Mouse (Mus musculus): ENCODE measurements at regions not wholly inside any gene's neighbourhood (a gene's known extent, or its start where the extent isn't known, plus 50 kb on each side); places are given as distances from the start of the nearest gene placed in this dataset.

DNA sequence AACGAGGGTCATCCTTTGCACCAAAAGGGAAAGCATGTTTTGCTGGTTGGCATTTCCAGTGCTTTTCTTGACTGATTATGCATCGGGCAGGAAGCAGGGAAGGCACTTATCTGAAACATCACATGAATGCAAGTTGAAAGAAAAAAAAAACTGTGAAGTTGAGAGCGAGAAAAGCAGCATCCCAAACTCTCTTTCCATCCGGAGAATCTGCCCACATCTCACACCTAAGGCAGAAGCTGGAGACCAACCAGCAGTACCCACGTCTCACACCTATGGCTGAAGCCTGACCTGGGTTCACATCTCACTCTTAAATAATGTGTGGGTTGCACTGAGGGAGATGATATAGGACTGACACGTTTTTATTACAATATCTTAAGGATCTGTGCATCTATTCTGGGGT, 143.3 kb downstream of the Ackr3 start:
- 70% methylated on average over 6 of the region's 6 CpGs for WGBS
- Histone ChIP-seq H3K4me2 (replicated peaks; ENCODE audit: low read depth, low read length) (no peak overlapping the region), H3K36me3 (ENCODE audit: control insufficient read depth, insufficient read depth, low read length) (no peaks in the 10 kb centered on the region), H3K27me3 (ENCODE audit: control insufficient read depth, insufficient read depth, low read length) (no peaks in the 10 kb centered on the region), H3K4me3 (ENCODE audit: low read depth, low read length) (no peak overlapping the region), H3K9ac (ENCODE audit: low read depth, low read length) (no peak overlapping the region), H3K9me3 (ENCODE audit: control insufficient read depth, low read length) (no peaks in the 10 kb centered on the region), H3K27ac (ENCODE audit: low read depth, low read length) (no peak overlapping the region), H3K4me1 (replicated peaks; ENCODE audit: control insufficient read depth, insufficient read depth, low read length) (no peaks in the 10 kb centered on the region)
- ATAC-seq (ENCODE audit: low FRiP score) (no peak), DNase-seq (ENCODE audit: low spot score) (no peak)

GRCm38 (mm10) chr1:90349611-90350010, 145.8 kb downstream of the Ackr3 start:
- no peak for DNase-seq (ENCODE audit: low spot score)
- Histone ChIP-seq H3K9me3 (ENCODE audit: control insufficient read depth, low read length) (no peaks in the 10 kb centered on the region), H3K9ac (ENCODE audit: low read depth, low read length) (no peak overlapping the region), H3K4me3 (ENCODE audit: low read depth, low read length) (no peak overlapping the region), H3K4me2 (replicated peaks; ENCODE audit: low read depth, low read length) (no peak overlapping the region), H3K36me3 (ENCODE audit: control insufficient read depth, insufficient read depth, low read length) (no peaks in the 10 kb centered on the region), H3K27me3 (ENCODE audit: control insufficient read depth, insufficient read depth, low read length) (no peaks in the 10 kb centered on the region), H3K4me1 (replicated peaks; ENCODE audit: control insufficient read depth, insufficient read depth, low read length) (no peaks in the 10 kb centered on the region), H3K27ac (ENCODE audit: low read depth, low read length) (no peak overlapping the region)
- WGBS, result 43% methylated on average over 6 of the region's 6 CpGs
- ATAC-seq (ENCODE audit: low FRiP score), result no peak

DNA sequence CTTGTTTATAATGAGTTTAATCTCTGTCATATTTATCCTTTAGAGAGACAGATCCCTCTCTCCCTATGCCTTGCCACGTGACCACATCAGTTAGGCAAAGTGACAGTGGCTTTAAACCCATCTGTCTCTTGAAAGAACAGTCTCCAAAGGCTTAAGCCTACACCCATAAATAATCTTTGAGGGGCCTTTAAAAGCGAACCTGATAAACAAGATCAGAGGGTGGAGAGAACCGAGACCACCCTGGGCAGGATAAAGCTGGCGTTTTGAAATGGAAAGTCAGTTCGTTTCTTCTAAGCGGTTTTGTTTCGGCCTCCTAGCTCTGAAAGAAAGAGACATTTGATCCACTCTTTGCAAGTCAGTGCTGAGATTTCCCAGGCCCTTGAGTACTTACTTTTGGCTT, 149.5 kb downstream of the Ackr3 start:
- H3K4me3 ChIP-seq (ENCODE audit: low read depth, low read length), result no peak overlapping the region
- H3K9ac ChIP-seq (ENCODE audit: low read depth, low read length), result no peak overlapping the region
- H3K27ac ChIP-seq (ENCODE audit: low read depth, low read length), result no peak overlapping the region
- H3K27me3 ChIP-seq (ENCODE audit: control insufficient read depth, insufficient read depth, low read length), result no peaks in the 10 kb centered on the region
- no peaks in the 10 kb centered on the region for H3K36me3 ChIP-seq (ENCODE audit: control insufficient read depth, insufficient read depth, low read length)
- H3K4me2 ChIP-seq (replicated peaks; ENCODE audit: low read depth, low read length), result no peak overlapping the region
- H3K9me3 ChIP-seq (ENCODE audit: control insufficient read depth, low read length), result no peaks in the 10 kb centered on the region
- no peaks in the 10 kb centered on the region for H3K4me1 ChIP-seq (replicated peaks; ENCODE audit: control insufficient read depth, insufficient read depth, low read length)
- no peak for ATAC-seq (ENCODE audit: low FRiP score)
- 20% methylated on average over 7 of the region's 7 CpGs for WGBS
- DNase-seq (ENCODE audit: low spot score), result no peak

- H3K4me1 ChIP-seq (replicated peaks; ENCODE audit: control insufficient read depth, insufficient read depth, low read length), result no peaks in the 10 kb centered on the region
- H3K36me3 ChIP-seq (ENCODE audit: control insufficient read depth, insufficient read depth, low read length), result no peaks in the 10 kb centered on the region
- DNase-seq (ENCODE audit: low spot score) (no peak), ATAC-seq (ENCODE audit: low FRiP score) (no peak)
- no peak overlapping the region for H3K4me2 ChIP-seq (replicated peaks; ENCODE audit: low read depth, low read length)
- no peaks in the 10 kb centered on the region for H3K9me3 ChIP-seq (ENCODE audit: control insufficient read depth, low read length)
- H3K27me3 ChIP-seq (ENCODE audit: control insufficient read depth, insufficient read depth, low read length), result no peaks in the 10 kb centered on the region
- no peak overlapping the region for H3K9ac ChIP-seq (ENCODE audit: low read depth, low read length)
- no peak overlapping the region for H3K27ac ChIP-seq (ENCODE audit: low read depth, low read length)
- H3K4me3 ChIP-seq (ENCODE audit: low read depth, low read length), result no peak overlapping the region
- 92% methylated on average over 3 of the region's 3 CpGs for WGBS
Observed at GRCm38 (mm10) chr1:90356567-90356966, 152.8 kb downstream of the Ackr3 start.

DNA sequence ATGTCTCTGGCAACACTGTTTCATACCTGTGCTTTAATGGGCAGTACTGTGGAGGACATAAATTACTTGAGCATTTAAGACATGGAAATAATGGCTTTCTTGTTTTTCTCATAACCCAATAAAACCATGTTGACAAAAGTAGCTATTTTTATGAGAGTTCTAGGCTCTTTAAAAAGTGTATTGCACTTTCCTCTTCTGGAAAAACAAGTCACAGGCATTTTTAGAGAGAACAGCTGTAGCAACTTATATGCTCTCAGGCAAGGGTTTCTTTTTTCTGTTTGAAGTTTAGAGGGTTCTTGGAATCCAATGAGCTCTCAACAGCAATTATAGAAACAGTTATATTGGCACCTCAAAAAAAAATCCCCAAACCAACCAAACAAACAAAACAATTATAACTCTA, 153.6 kb downstream of the Ackr3 start:
- H3K36me3 ChIP-seq (ENCODE audit: control insufficient read depth, insufficient read depth, low read length), result no peaks in the 10 kb centered on the region
- H3K27ac ChIP-seq (ENCODE audit: low read depth, low read length), result no peak overlapping the region
- no peaks in the 10 kb centered on the region for H3K4me1 ChIP-seq (replicated peaks; ENCODE audit: control insufficient read depth, insufficient read depth, low read length)
- no peak overlapping the region for H3K9ac ChIP-seq (ENCODE audit: low read depth, low read length)
- no peak overlapping the region for H3K4me2 ChIP-seq (replicated peaks; ENCODE audit: low read depth, low read length)
- no peak for DNase-seq (ENCODE audit: low spot score)
- H3K9me3 ChIP-seq (ENCODE audit: control insufficient read depth, low read length), result no peaks in the 10 kb centered on the region
- H3K4me3 ChIP-seq (ENCODE audit: low read depth, low read length), result no peak overlapping the region
- ATAC-seq (ENCODE audit: low FRiP score), result no peak
- no peaks in the 10 kb centered on the region for H3K27me3 ChIP-seq (ENCODE audit: control insufficient read depth, insufficient read depth, low read length)

GRCm38 (mm10) chr1:90358971-90359370, 155.2 kb downstream of the Ackr3 start:
- Histone ChIP-seq H3K4me1 (replicated peaks; ENCODE audit: control insufficient read depth, insufficient read depth, low read length) (no peaks in the 10 kb centered on the region), H3K9ac (ENCODE audit: low read depth, low read length) (no peak overlapping the region), H3K36me3 (ENCODE audit: control insufficient read depth, insufficient read depth, low read length) (no peaks in the 10 kb centered on the region), H3K27ac (ENCODE audit: low read depth, low read length) (no peak overlapping the region), H3K9me3 (ENCODE audit: control insufficient read depth, low read length) (no peaks in the 10 kb centered on the region), H3K4me2 (replicated peaks; ENCODE audit: low read depth, low read length) (no peak overlapping the region), H3K27me3 (ENCODE audit: control insufficient read depth, insufficient read depth, low read length) (no peaks in the 10 kb centered on the region), H3K4me3 (ENCODE audit: low read depth, low read length) (no peak overlapping the region)
- WGBS, result 84% methylated on average over 2 of the region's 2 CpGs
- ATAC-seq (ENCODE audit: low FRiP score) (no peak), DNase-seq (ENCODE audit: low spot score) (no peak)

- WGBS, result 83% methylated on average over 3 of the region's 3 CpGs
- DNase-seq (ENCODE audit: low spot score), result no peak
- Histone ChIP-seq H3K27me3 (ENCODE audit: control insufficient read depth, insufficient read depth, low read length) (no peaks in the 10 kb centered on the region), H3K9ac (ENCODE audit: low read depth, low read length) (no peak overlapping the region), H3K9me3 (ENCODE audit: control insufficient read depth, low read length) (no peaks in the 10 kb centered on the region), H3K4me3 (ENCODE audit: low read depth, low read length) (no peak overlapping the region), H3K36me3 (ENCODE audit: control insufficient read depth, insufficient read depth, low read length) (no peaks in the 10 kb centered on the region), H3K27ac (ENCODE audit: low read depth, low read length) (no peak overlapping the region), H3K4me1 (replicated peaks; ENCODE audit: control insufficient read depth, insufficient read depth, low read length) (no peaks in the 10 kb centered on the region), H3K4me2 (replicated peaks; ENCODE audit: low read depth, low read length) (no peak overlapping the region)
- ATAC-seq (ENCODE audit: low FRiP score), result no peak
Observed at GRCm38 (mm10) chr1:90360065-90360464, 156.3 kb downstream of the Ackr3 start.

DNA sequence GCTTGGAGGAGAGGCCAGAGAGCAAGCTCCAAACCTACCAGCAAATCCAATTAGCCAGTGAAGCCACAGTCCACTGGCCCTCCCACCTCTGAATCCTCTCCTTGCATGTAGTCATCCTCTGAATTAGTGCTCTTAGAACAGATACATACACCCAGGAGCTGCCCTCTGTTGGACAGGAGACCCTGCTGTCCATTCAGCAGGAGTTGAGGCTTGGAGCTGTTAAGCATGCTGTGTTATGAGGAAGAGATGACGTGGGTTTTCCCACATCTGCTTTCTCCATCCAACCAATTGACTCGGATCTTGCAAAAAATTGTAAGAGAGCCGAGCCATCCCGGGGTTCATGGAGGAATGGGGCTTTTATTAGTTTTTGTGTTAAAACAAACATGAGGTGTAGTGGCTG, 160.7 kb downstream of the Ackr3 start:
- no peak overlapping the region for H3K27ac ChIP-seq (ENCODE audit: low read depth, low read length)
- ATAC-seq (ENCODE audit: low FRiP score) (no peak), DNase-seq (ENCODE audit: low spot score) (no peak)
- no peak overlapping the region for H3K9ac ChIP-seq (ENCODE audit: low read depth, low read length)
- WGBS, result 75% methylated on average over 4 of the region's 4 CpGs
- H3K4me1 ChIP-seq (replicated peaks; ENCODE audit: control insufficient read depth, insufficient read depth, low read length), result no peaks in the 10 kb centered on the region
- H3K4me2 ChIP-seq (replicated peaks; ENCODE audit: low read depth, low read length), result no peak overlapping the region
- no peak overlapping the region for H3K4me3 ChIP-seq (ENCODE audit: low read depth, low read length)
- H3K36me3 ChIP-seq (ENCODE audit: control insufficient read depth, insufficient read depth, low read length), result no peaks in the 10 kb centered on the region
- no peaks in the 10 kb centered on the region for H3K27me3 ChIP-seq (ENCODE audit: control insufficient read depth, insufficient read depth, low read length)
- no peaks in the 10 kb centered on the region for H3K9me3 ChIP-seq (ENCODE audit: control insufficient read depth, low read length)

- ATAC-seq (ENCODE audit: low FRiP score), result no peak
- Histone ChIP-seq H3K4me2 (replicated peaks; ENCODE audit: low read depth, low read length) (no peak overlapping the region), H3K4me1 (replicated peaks; ENCODE audit: control insufficient read depth, insufficient read depth, low read length) (no peaks in the 10 kb centered on the region), H3K9ac (ENCODE audit: low read depth, low read length) (no peak overlapping the region), H3K9me3 (ENCODE audit: control insufficient read depth, low read length) (no peaks in the 10 kb centered on the region), H3K27ac (ENCODE audit: low read depth, low read length) (no peak overlapping the region), H3K27me3 (ENCODE audit: control insufficient read depth, insufficient read depth, low read length) (no peaks in the 10 kb centered on the region), H3K36me3 (ENCODE audit: control insufficient read depth, insufficient read depth, low read length) (no peaks in the 10 kb centered on the region), H3K4me3 (ENCODE audit: low read depth, low read length) (no peak overlapping the region)
- no peak for DNase-seq (ENCODE audit: low spot score)
- WGBS, result 86% methylated on average over 10 of the region's 10 CpGs
Observed at GRCm38 (mm10) chr1:90368581-90368980, 164.8 kb downstream of the Ackr3 start.
